Mouse (Mus musculus) ES-Bruce4 (cell line): Measurements from ENCODE around the gene Pard3. TPM values are rescaled to one million over a fixed set of nuclear protein-coding genes. Genes with fewer than 3 reads are reported as not detected.

ENCODE experiments used
- H3K27ac ChIP-seq: 2 replicates; pipeline ENCODE4 v1.5.1; 2012; ENCODE audit warnings: low read length, inconsistent platforms; ENCODE audit not compliant: insufficient read depth
- H3K27me3 ChIP-seq: 2 replicates; pipeline ENCODE4 v1.6.1; 2012; ENCODE audit warnings: mild to moderate bottlenecking, low read length, inconsistent platforms; ENCODE audit not compliant: control insufficient read depth, poor library complexity, insufficient read depth, severe bottlenecking
- H3K36me3 ChIP-seq: 2 replicates; pipeline ENCODE4 v1.6.1; 2012; ENCODE audit warnings: inconsistent platforms, mild to moderate bottlenecking, low read length, moderate library complexity; ENCODE audit not compliant: control insufficient read depth, poor library complexity, insufficient read depth, severe bottlenecking
- H3K4me1 ChIP-seq: one replicate; pipeline ENCODE4 v1.8.1; 2011; ENCODE audit warnings: low read length; ENCODE audit not compliant: control insufficient read depth, insufficient read depth
- H3K4me3 ChIP-seq: 2 replicates; pipeline ENCODE4 v1.5.1; 2011; ENCODE audit warnings: low read depth, mild to moderate bottlenecking, low read length
- H3K9ac ChIP-seq: 2 replicates; pipeline ENCODE4 v1.6.1; 2012; ENCODE audit warnings: low read depth, mild to moderate bottlenecking, inconsistent platforms; ENCODE audit not compliant: poor library complexity, severe bottlenecking
- H3K9me3 ChIP-seq: replicated peaks from 2 replicates; pipeline ENCODE4 v1.6.1; 2012; ENCODE audit warnings: mild to moderate bottlenecking, low read length, inconsistent platforms; ENCODE audit not compliant: control insufficient read depth, poor library complexity, insufficient read depth, severe bottlenecking
- CTCF ChIP-seq: IDR thresholded peaks from one replicate; pipeline ENCODE4 v1.8.1; 2011; ENCODE audit warnings: low read depth, low read length
- EP300 ChIP-seq: IDR thresholded peaks from 2 replicates; pipeline ENCODE4 v1.6.1; 2011; ENCODE audit warnings: low read depth, low read length; ENCODE audit not compliant: insufficient read depth
- POLR2A ChIP-seq: IDR thresholded peaks from one replicate; pipeline ENCODE4 v1.8.1; 2011; ENCODE audit warnings: low read length; ENCODE audit not compliant: insufficient read depth
- polyA plus RNA-seq: library from polyadenylated mRNA; stranded (reverse); fragments of >200 nt; gene quantifications from 2 replicates; pipeline ENCODE4 v1.2.4, GENCODE M21; 2011; ENCODE audit warnings: low read depth; ENCODE audit not compliant: missing spikeins, insufficient read depth, insufficient read length

Pard3 gene
- polyA plus RNA-seq, 1 experiment: 38.0 TPM

DNA sequence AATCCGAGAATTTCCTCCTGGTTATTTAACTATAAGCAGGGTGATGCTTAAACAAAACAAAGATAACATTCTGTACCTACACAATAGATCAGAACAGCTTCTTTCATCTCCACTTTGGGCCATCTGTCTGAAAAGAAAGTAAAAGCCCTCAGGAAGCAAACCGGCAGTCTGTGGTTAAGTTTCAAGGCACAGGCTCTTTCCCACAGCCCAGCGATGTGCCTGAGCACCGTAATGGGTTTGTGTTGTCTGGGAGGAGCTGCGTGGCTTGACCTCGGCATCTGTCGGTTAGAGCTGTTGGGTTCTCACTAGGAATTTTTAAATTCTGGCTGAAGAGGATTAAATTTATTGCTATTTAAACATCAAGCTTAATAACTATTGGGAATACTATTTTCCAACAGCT, 436.5 kb downstream of the Pard3 start:
- Histone ChIP-seq H3K4me1 (peaks cover 2% of the 10 kb centered on the region), H3K4me3 (no peak overlapping the region), H3K9me3 (no peaks in the 10 kb centered on the region), H3K27me3 (no peaks in the 10 kb centered on the region), H3K36me3 (no peaks in the 10 kb centered on the region), H3K9ac (no peak overlapping the region), H3K27ac (no peak overlapping the region)
- TF ChIP-seq EP300 (0 out of 2 replicates have a peak, but pooled peaks have one; percentile 11), CTCF (no peak), POLR2A (no peak)

DNA sequence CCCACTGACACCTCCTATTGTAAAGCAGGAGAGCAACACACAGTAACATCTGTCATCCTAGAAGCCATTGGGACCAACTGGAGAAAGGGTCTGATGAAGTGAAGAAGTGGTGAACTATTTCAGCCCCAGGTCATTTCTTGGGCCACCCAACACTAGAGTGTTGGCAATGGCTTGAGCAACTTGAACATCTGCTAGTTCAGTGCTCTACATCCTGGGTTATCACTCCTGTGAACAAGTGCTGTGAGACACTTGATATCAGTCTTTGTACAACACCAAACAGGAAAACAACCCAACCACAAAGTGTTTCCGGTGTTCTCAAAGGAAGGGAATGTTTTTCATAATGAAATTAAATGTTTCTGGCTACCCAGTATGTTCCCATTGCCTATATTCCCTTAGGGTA, 438.1 kb downstream of the Pard3 start:
- Histone ChIP-seq H3K27ac (no peak overlapping the region), H3K4me1 (peaks cover 2% of the 10 kb centered on the region), H3K9me3 (no peaks in the 10 kb centered on the region), H3K9ac (no peak overlapping the region), H3K36me3 (no peaks in the 10 kb centered on the region), H3K4me3 (no peak overlapping the region), H3K27me3 (no peaks in the 10 kb centered on the region)
- no peak for TF ChIP-seq CTCF
- TF ChIP-seq EP300: no peak
- no peak for TF ChIP-seq POLR2A

- no peaks in the 10 kb centered on the region for H3K27me3 ChIP-seq
- no peak overlapping the region for H3K9ac ChIP-seq
- H3K27ac ChIP-seq: no peak overlapping the region
- no peaks in the 10 kb centered on the region for H3K9me3 ChIP-seq
- H3K36me3 ChIP-seq: no peaks in the 10 kb centered on the region
- TF ChIP-seq POLR2A: no peak
- TF ChIP-seq EP300: no peak
- TF ChIP-seq CTCF: no peak
- H3K4me1 ChIP-seq: no peaks in the 10 kb centered on the region
- no peak overlapping the region for H3K4me3 ChIP-seq
Measured at GRCm38 (mm10) chr8:127505286-127505685, 441.6 kb downstream of the Pard3 start.

GRCm38 (mm10) chr8:127506336-127506735, 442.6 kb downstream of the Pard3 start:
- Histone ChIP-seq H3K9ac (no peak overlapping the region), H3K36me3 (no peaks in the 10 kb centered on the region), H3K4me1 (no peaks in the 10 kb centered on the region), H3K9me3 (no peaks in the 10 kb centered on the region), H3K27ac (no peak overlapping the region), H3K27me3 (no peaks in the 10 kb centered on the region), H3K4me3 (no peak overlapping the region)
- TF ChIP-seq EP300 (no peak), POLR2A (no peak), CTCF (no peak)

- TF ChIP-seq CTCF: no peak
- TF ChIP-seq POLR2A: no peak
- Histone ChIP-seq H3K36me3 (no peaks in the 10 kb centered on the region), H3K27ac (no peak overlapping the region), H3K9ac (no peak overlapping the region), H3K27me3 (no peaks in the 10 kb centered on the region), H3K4me1 (no peaks in the 10 kb centered on the region), H3K9me3 (no peaks in the 10 kb centered on the region), H3K4me3 (no peak overlapping the region)
Measured at GRCm38 (mm10) chr8:127511341-127511740, 447.6 kb downstream of the Pard3 start.

GRCm38 (mm10) chr8:127512001-127512573, 448.4 kb downstream of the Pard3 start:
- Histone ChIP-seq H3K4me1 (no peaks in the 10 kb centered on the region), H3K36me3 (no peaks in the 10 kb centered on the region), H3K4me3 (no peak overlapping the region), H3K27me3 (no peaks in the 10 kb centered on the region), H3K9me3 (no peaks in the 10 kb centered on the region), H3K9ac (no peak overlapping the region), H3K27ac (no peak overlapping the region)
- TF ChIP-seq EP300 (no peak), CTCF (no peak), POLR2A (no peak)
